Mouse (Mus musculus) E14TG2a.4 (cell line): ENCODE data around the gene C130074G19Rik.

Source experiments
- CTCF ChIP-seq: conservative IDR thresholded peaks from 2 replicates; pipeline ENCODE4 v1.5.1; 2014; ENCODE audit warnings: low read length
- NANOG ChIP-seq: IDR thresholded peaks from 2 replicates; pipeline ENCODE4 v1.6.1; 2014; ENCODE audit warnings: borderline replicate concordance, low read length, mixed read lengths
- POU5F1 ChIP-seq: IDR thresholded peaks from 2 replicates; pipeline ENCODE4 v1.6.1; 2014; ENCODE audit warnings: low read length, borderline replicate concordance

GRCm38 (mm10) chr1:184891998-184892397, 9.0 kb upstream of the C130074G19Rik start:
- TF ChIP-seq CTCF: no peak
- TF ChIP-seq POU5F1: no peak
- TF ChIP-seq NANOG: no peak
